Mouse (Mus musculus) heart, embryonic 11.5 days (tissue): ENCODE results near the gene Flvcr2. TPM values are rescaled to one million over a fixed set of nuclear protein-coding genes. Genes with fewer than 3 reads are reported as not detected.

Experiments
- ATAC-seq: fragments of 200-750 bp; cut with Nextera tagmentation; replicated peaks from 2 replicates; pipeline ENCODE4 v1.8.0; 2017; ENCODE audit warnings: moderate library complexity; ENCODE audit not compliant: insufficient number of reproducible peaks, low FRiP score, low TSS enrichment
- H3K27ac ChIP-seq: fragments of 300-500 bp; sonication (generic); 2 replicates; pipeline ENCODE4 v1.5.1; 2014; ENCODE audit warnings: mild to moderate bottlenecking, low read depth, low read length
- H3K27me3 ChIP-seq: fragments of 300-500 bp; sonication (generic); 2 replicates; pipeline ENCODE4 v1.6.1; 2014; ENCODE audit warnings: mild to moderate bottlenecking, low read length, mixed read lengths; ENCODE audit not compliant: control insufficient read depth, insufficient read depth
- H3K36me3 ChIP-seq: fragments of 300-500 bp; sonication (generic); 2 replicates; pipeline ENCODE4 v1.6.1; 2014; ENCODE audit warnings: mild to moderate bottlenecking, low read length, moderate library complexity, mixed read lengths; ENCODE audit not compliant: control insufficient read depth, insufficient read depth
- H3K4me1 ChIP-seq: fragments of 300-500 bp; sonication (generic); 2 replicates; pipeline ENCODE4 v1.6.1; 2014; ENCODE audit warnings: low read length; ENCODE audit not compliant: control insufficient read depth, insufficient read depth
- H3K4me2 ChIP-seq: fragments of 300-500 bp; sonication (generic); 2 replicates; pipeline ENCODE4 v1.6.1; 2014; ENCODE audit warnings: mild to moderate bottlenecking, moderate library complexity
- H3K4me3 ChIP-seq: fragments of 300-500 bp; sonication (generic); 2 replicates; pipeline ENCODE4 v1.5.1; 2014; ENCODE audit warnings: low read depth, low read length
- H3K9ac ChIP-seq: fragments of 300-500 bp; sonication (generic); 2 replicates; pipeline ENCODE4 v1.6.1; 2014; ENCODE audit warnings: mild to moderate bottlenecking, low read depth, low read length, moderate library complexity
- H3K9me3 ChIP-seq: fragments of 300-500 bp; sonication (generic); replicated peaks from 2 replicates; pipeline ENCODE4 v1.6.1; 2016; ENCODE audit warnings: low read length; ENCODE audit not compliant: control insufficient read depth
- WGBS: fragments of 180-500 bp; shearing (Covaris S2); extraction: QIAGEN DNeasy Blood & Tissue Kit; methylation state at CpG from one replicate; pipeline ENCODE4 v1.1.7; 2014; ENCODE audit not compliant: insufficient replicate concordance; 5-methylcytosine and 5-hydroxymethylcytosine counted together
- polyA plus RNA-seq: library from polyadenylated mRNA; unstranded; fragments of >200 nt; fragmentation: Nextera tagmentation; extraction: Ambion mirVana; gene quantifications from 2 replicates; pipeline ENCODE4 v1.2.1, GENCODE M21; 2014

Gene Flvcr2
- polyA plus RNA-seq, 1 experiment from 2014 or later, result 5.8 TPM

DNA sequence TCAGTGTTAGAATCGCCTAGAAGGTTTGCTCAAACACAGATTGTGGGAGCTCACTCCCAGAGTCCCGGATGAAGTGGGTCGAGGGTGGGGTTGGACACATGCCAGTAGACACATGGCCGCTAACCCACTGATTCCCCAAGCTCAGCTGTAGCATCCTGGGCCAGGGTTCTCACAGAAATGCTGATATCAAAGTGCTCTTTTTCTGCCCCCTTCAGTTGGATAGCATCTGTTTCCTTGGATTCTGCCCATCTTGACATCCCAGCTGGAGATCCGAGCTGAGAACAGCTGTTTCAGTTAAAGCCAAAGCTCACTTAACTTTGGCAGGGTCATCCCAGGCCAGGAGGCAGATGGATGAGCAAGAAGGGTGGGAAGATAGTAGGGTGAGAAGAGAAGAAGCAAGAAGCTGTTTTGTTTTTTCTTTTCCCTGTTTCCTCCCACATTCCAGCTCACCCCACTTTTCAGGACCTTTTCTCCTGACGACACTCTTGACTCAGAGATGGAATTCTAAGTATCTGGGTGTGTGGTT, 46.5 kb downstream of the Flvcr2 start:
- no peaks in the 10 kb centered on the region for H3K36me3 ChIP-seq
- H3K27ac ChIP-seq, result no peak overlapping the region
- no peak overlapping the region for H3K4me3 ChIP-seq
- H3K9me3 ChIP-seq, result no peaks in the 10 kb centered on the region
- WGBS, result 53% methylated on average over 6 of the region's 6 CpGs
- ATAC-seq, result no peak
- no peak overlapping the region for H3K9ac ChIP-seq
- H3K4me2 ChIP-seq, result no peak overlapping the region
- no peaks in the 10 kb centered on the region for H3K4me1 ChIP-seq
- H3K27me3 ChIP-seq, result no peaks in the 10 kb centered on the region

DNA sequence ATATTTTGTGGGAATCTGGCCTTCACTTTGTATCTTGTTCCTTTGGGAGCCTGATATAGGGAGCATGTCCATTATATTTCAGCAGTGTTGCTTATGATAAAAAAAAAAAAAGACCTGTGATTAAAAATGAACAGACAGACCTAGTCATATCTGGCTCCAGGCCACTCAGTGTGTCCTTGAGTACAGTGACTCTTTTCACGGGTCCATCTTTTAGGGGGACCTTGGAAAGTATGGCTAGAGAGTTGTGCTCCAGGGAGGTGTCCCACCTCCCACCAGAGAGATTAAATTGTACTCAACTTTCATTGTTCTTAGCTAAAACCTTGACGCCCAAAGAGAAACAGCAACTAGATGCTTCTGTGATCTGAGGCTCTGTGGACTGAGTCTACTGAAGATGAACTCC, 47.8 kb downstream of the Flvcr2 start:
- no peak for ATAC-seq
- no peaks in the 10 kb centered on the region for H3K9me3 ChIP-seq
- 72% methylated on average over 2 of the region's 2 CpGs for WGBS

DNA sequence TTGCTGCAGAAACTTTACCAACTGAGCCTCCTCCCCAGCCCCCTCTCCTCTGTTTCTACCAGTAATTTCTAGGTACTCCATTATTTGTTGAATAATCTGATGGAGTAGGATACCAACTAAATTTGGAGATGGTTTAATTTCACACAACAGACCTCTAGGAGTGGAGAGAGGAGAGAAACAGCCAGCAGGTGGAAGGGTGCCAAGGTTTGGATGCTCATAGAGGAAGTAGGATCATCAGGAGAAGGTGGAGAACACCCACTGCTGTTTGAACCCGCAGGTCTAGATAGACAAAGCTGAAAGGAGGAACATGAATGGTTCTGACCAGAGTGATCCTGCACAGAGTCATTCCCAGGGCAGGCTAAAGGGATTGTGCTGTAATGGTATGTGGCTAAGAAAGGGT, 49.2 kb downstream of the Flvcr2 start:
- H3K36me3 ChIP-seq, result no peaks in the 10 kb centered on the region
- ATAC-seq, result no peak
- no peak overlapping the region for H3K9ac ChIP-seq
- 82% methylated on average over 1 of the region's 1 CpGs for WGBS
- H3K9me3 ChIP-seq, result no peaks in the 10 kb centered on the region
- H3K27ac ChIP-seq, result no peak overlapping the region
- H3K4me1 ChIP-seq, result peaks cover 2% of the 10 kb centered on the region; the same call in 1 of the 2 replicates
- no peaks in the 10 kb centered on the region for H3K27me3 ChIP-seq
- H3K4me3 ChIP-seq, result no peak overlapping the region
- H3K4me2 ChIP-seq, result no peak overlapping the region

More for the DNA sequence above, 47.8 kb downstream of the Flvcr2 start:
- no peaks in the 10 kb centered on the region for H3K36me3 ChIP-seq
- no peak overlapping the region for H3K4me2 ChIP-seq
- no peak overlapping the region for H3K9ac ChIP-seq
- no peak overlapping the region for H3K27ac ChIP-seq
- H3K4me3 ChIP-seq, result no peak overlapping the region
- no peaks in the 10 kb centered on the region for H3K4me1 ChIP-seq
- no peaks in the 10 kb centered on the region for H3K27me3 ChIP-seq

DNA sequence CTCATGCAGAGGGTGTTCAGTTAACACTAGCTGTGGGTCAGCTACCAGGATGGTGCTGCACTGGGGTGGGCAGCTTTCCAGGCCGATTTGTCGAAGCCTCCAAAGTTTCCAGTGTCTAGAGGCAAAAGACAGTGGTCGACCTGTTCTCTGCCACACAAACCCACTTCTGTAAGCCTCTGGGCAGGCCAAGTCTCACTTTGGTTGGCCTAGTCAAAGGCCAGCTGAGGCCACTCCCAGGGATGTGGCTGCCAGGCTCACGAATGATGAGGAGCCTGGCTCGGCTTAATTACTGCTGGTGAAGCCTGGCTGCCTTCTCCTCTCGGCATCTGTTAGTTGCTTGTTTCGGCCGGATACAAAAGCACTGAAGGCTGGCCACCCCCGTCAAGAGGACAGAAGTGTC, 53.7 kb downstream of the Flvcr2 start:
- no peak for ATAC-seq
- Histone ChIP-seq H3K4me3 (no peak overlapping the region), H3K27me3 (no peaks in the 10 kb centered on the region), H3K27ac (no peak overlapping the region), H3K4me1 (peaks cover 2% of the 10 kb centered on the region; the same call in 1 of the 2 replicates), H3K9me3 (no peaks in the 10 kb centered on the region), H3K36me3 (no peaks in the 10 kb centered on the region), H3K4me2 (no peak overlapping the region), H3K9ac (no peak overlapping the region)
- 49% methylated on average over 9 of the region's 9 CpGs for WGBS

DNA sequence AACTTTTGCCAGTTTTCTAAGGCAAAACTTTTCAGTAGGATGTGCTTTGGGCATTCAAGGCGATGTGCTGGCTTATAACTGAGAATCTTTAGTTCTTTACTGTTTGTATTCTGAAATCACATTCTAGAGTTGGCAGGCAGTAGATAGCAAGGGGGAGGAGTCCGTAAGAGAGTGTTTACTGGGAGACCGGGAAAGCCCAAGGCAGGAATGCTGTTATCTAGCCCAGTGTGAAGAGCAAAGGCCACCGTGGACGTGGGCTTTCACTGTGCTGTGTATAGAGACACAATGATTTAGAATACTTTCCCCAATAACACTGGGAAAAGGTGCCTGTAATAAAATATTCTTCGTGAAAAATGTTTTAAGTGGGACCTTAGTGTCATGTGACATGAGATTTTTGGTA, 63.4 kb downstream of the Flvcr2 start:
- Histone ChIP-seq H3K27ac (peak overlapping the region; percentile 2; the same call in 1 of the 2 replicates), H3K36me3 (peaks cover 8% of the 10 kb centered on the region; the same call in 1 of the 2 replicates), H3K27me3 (no peaks in the 10 kb centered on the region), H3K9ac (no peak overlapping the region), H3K4me1 (peaks cover 20% of the 10 kb centered on the region), H3K9me3 (no peaks in the 10 kb centered on the region), H3K4me2 (no peak overlapping the region), H3K4me3 (no peak overlapping the region)
- ATAC-seq, result 0 out of 2 replicates have a peak, but pooled peaks have one; percentile 28
- WGBS, result 19% methylated on average over 6 of the region's 6 CpGs

DNA sequence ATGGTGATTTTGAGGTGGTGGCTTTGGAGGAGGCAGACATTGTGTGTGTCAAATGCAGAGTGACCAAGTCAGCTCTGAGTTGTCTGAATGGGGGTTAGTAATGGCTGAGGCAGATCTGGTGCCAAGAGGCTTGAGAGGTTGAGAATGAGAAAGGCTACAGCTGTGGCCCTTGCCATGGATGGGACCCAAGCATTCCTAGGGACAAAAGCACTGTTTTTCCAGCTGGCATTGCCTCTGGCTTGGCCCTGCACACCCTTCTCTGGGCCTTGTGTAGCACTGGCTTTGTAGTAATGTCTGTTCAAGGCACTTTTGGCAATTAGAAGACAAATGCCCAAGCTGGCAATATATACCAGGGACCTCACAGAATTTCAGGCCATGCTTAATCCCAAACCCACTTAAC, 64.6 kb downstream of the Flvcr2 start:
- Histone ChIP-seq H3K9me3 (no peaks in the 10 kb centered on the region), H3K9ac (no peak overlapping the region), H3K4me1 (peaks cover 20% of the 10 kb centered on the region), H3K27me3 (no peaks in the 10 kb centered on the region), H3K4me2 (no peak overlapping the region), H3K36me3 (peaks cover 12% of the 10 kb centered on the region; the same call in 1 of the 2 replicates), H3K27ac (no peak overlapping the region), H3K4me3 (no peak overlapping the region)
- no peak for ATAC-seq

DNA sequence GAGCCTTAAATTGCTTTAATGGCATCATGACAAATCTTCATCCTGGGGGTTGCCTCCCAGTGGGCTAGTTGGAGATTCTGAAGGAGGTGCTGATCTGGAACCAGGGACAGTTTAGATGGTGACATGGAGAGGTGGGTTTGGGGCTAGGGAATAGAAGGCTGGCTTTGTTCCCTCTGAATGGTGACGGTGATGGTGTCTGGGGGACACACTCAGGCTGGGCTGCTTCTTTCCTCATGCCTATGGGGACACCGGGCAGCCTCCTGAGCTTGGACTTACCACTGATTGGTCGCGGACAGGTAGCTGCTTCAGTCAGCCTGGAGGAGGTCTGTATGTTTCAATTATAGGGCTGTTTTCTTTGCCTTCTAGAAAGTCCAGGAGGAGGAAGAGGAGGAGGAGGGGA, 65.3 kb downstream of the Flvcr2 start:
- H3K27ac ChIP-seq, result no peak overlapping the region
- H3K4me3 ChIP-seq, result no peak overlapping the region
- no peaks in the 10 kb centered on the region for H3K27me3 ChIP-seq
- 93% methylated on average over 4 of the region's 4 CpGs for WGBS
- H3K9me3 ChIP-seq, result no peaks in the 10 kb centered on the region
- H3K36me3 ChIP-seq, result peaks cover 12% of the 10 kb centered on the region; the same call in 1 of the 2 replicates
- H3K4me1 ChIP-seq, result peaks cover 20% of the 10 kb centered on the region
- no peak overlapping the region for H3K9ac ChIP-seq
- no peak overlapping the region for H3K4me2 ChIP-seq
- no peak for ATAC-seq

DNA sequence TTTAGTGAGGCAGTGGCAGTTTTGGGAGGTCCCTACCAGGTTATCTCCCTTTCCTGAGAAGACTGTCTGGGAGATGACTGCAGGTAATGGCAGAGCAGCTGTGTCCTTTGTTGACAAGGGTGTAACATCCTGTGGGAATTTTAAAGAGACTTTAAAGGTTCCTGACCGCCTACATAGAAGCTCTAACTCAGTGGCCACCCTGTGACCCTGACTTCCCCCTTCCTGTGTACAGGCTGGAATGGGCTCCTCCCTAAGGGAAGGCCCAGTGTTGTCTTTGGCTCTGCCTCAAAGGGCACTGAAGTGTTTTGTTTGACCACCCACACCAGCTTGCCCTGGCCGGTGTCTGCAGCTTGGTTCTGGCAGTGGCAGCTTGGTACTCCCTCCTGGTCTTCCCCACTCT, 67.3 kb downstream of the Flvcr2 start:
- no peak overlapping the region for H3K4me3 ChIP-seq
- H3K36me3 ChIP-seq, result peaks cover 14% of the 10 kb centered on the region; the same call in 1 of the 2 replicates
- peaks cover 20% of the 10 kb centered on the region for H3K4me1 ChIP-seq
- H3K27ac ChIP-seq, result 0 out of 2 replicates have a peak overlapping the region, but pooled peaks have one; percentile 12
- WGBS, result 63% methylated on average over 2 of the region's 2 CpGs
- no peak overlapping the region for H3K9ac ChIP-seq
- ATAC-seq, result 0 out of 2 replicates have a peak, but pooled peaks have one; percentile 43
- H3K9me3 ChIP-seq, result no peaks in the 10 kb centered on the region
- H3K27me3 ChIP-seq, result no peaks in the 10 kb centered on the region
- no peak overlapping the region for H3K4me2 ChIP-seq

DNA sequence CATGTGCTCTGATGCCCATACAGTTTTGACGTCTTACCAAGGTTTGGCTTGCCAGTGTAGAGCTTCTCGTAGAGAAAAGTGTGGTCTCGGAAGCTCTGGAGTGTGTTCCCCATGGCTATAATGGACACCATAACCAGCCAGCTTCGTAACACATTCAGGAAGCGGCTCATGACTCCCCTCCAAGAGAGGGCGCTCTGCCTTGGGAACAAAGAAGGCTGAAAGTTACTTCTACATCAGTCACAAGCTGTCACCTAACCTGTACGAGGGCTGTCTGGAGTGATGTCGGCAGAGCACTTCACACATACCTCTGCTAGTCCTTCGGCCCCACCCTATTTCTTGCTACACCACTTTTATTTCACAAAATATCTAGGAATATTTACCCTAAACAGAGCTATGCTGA, 75.7 kb downstream of the Flvcr2 start:
- Histone ChIP-seq H3K36me3 (0 out of 2 replicates have a peak, but pooled peaks cover 2% of the 10 kb centered on the region), H3K4me1 (peaks cover 23% of the 10 kb centered on the region), H3K9ac (no peak overlapping the region), H3K9me3 (no peaks in the 10 kb centered on the region), H3K27me3 (no peaks in the 10 kb centered on the region), H3K4me3 (no peak overlapping the region), H3K4me2 (no peak overlapping the region), H3K27ac (no peak overlapping the region)
- no peak for ATAC-seq
- WGBS, result 80% methylated on average over 9 of the region's 9 CpGs
